21 mouse cellular contexts compared by ENCODE assay signal in the genomic region with DNA sequence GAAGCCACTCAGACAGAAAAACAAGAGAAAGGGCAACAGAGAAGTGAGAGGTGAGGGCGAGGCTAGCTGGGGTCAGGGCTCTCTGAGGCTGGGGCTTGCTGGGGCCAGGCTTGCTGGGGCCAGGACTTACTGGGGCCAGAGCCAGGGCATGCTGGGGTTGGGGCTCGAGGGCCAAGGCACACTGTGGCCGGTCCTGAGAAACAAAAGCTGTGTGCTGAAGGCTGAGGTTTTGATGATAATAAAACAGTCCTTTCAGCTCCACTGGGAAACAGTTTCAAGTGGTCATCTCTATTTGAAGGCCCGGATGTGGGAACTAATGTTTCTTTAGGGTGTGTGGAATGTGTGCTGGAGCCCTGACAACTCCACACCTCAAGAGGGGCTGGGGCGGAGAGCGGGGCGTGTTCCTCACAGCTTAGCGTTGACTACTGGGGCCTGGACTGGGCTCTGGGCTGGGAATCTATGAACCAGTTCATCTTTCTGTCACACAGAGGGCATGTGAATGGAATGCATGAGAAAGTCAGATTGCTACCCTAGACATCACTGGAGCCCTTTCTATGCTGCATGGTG.
DNase-seq lines count a peak whose midpoint lies in the region; ATAC-seq lines count a peak whose summit lies in the region.
"Had no signal": no experiment of that assay in that cellular context is flagged by ENCODE, and none has a peak within 500 bp of the region (broad histone marks: within the 10 kb centered on the region; RNA-seq: fewer than 3 reads in every experiment).

No protein-coding gene starts in this region.

- no peak overlapping the region for H3K4me3 ChIP-seq in heart, embryonic 11.5 days (ENCODE audit: low read depth, low read length)
- H3K4me3 ChIP-seq in kidney, embryonic 15.5 days (replicated peaks) = no peak overlapping the region
- H3K4me3 ChIP-seq: embryonic facial prominence, embryonic 15.5 days; hindbrain, embryonic 12.5 days had no signal

- DNase-seq in heart, postnatal 10 days = no peak
- DNase-seq in kidney, adult 18-20 months = no peak
- DNase-seq in lung, adult 18-20 months = peak; percentile 56 to 71
- peak; percentile 21 for DNase-seq in lung, postnatal 14 days
- DNase-seq in right cerebral cortex, postnatal 14 days = no peak
- no peak for DNase-seq in adrenal gland, postnatal 14 days
- DNase-seq: adrenal gland, postnatal 10 days; cerebellum, adult 9-11 months; gastrocnemius, postnatal 10 days; right cerebral cortex, postnatal 4 days; thymus, adult 2 months had no signal

- no peak overlapping the region for H3K9ac ChIP-seq in heart, embryonic 11.5 days (ENCODE audit: low read depth, low read length)
- H3K9ac ChIP-seq in kidney, embryonic 15.5 days = no peak overlapping the region
- H3K9ac ChIP-seq: embryonic facial prominence, embryonic 15.5 days; hindbrain, embryonic 12.5 days; liver, embryonic 14.5 days had no signal

- no peak overlapping the region for H3K27ac ChIP-seq in heart, embryonic 11.5 days (ENCODE audit: low read depth, low read length)
- H3K27ac ChIP-seq in kidney, embryonic 15.5 days = 0 out of 2 replicates have a peak overlapping the region, but pooled peaks have one; percentile 23
- H3K27ac ChIP-seq: embryonic facial prominence, embryonic 15.5 days; hindbrain, embryonic 12.5 days; kidney, postnatal 0 days; liver, embryonic 14.5 days had no signal

- H3K4me1 ChIP-seq in heart, embryonic 11.5 days (ENCODE audit: control insufficient read depth, insufficient read depth, low read length) = 0 out of 2 replicates have a peak, but pooled peaks cover 2% of the 10 kb centered on the region
- H3K4me1 ChIP-seq in kidney, embryonic 15.5 days = 0 out of 2 replicates have a peak, but pooled peaks cover 7% of the 10 kb centered on the region
- H3K4me1 ChIP-seq: embryonic facial prominence, embryonic 15.5 days had no signal

- no peaks in the 10 kb centered on the region for H3K36me3 ChIP-seq in heart, embryonic 11.5 days (ENCODE audit: control insufficient read depth, insufficient read depth, low read length)
- H3K36me3 ChIP-seq in kidney, embryonic 15.5 days = no peaks in the 10 kb centered on the region
- H3K36me3 ChIP-seq: embryonic facial prominence, embryonic 15.5 days; hindbrain, embryonic 12.5 days had no signal

- H3K4me2 ChIP-seq in heart, embryonic 11.5 days = no peak overlapping the region
- no peak overlapping the region for H3K4me2 ChIP-seq in kidney, embryonic 15.5 days
- H3K4me2 ChIP-seq: embryonic facial prominence, embryonic 15.5 days; hindbrain, embryonic 12.5 days had no signal

- intact Hi-C loops in heart, postnatal 10 days (cut with DNase I) = no loop called here

- no peaks in the 10 kb centered on the region for H3K9me3 ChIP-seq in heart, embryonic 11.5 days (replicated peaks; ENCODE audit: control insufficient read depth, low read length)
- H3K9me3 ChIP-seq in kidney, embryonic 15.5 days (replicated peaks) = no peaks in the 10 kb centered on the region
- H3K9me3 ChIP-seq: embryonic facial prominence, embryonic 15.5 days; hindbrain, embryonic 12.5 days had no signal

- 0 out of 2 replicates have a peak, but pooled peaks have one; percentile 52 for ATAC-seq in heart, embryonic 11.5 days (replicated peaks; ENCODE audit: insufficient number of reproducible peaks, low FRiP score, low TSS enrichment)
- ATAC-seq in kidney, embryonic 15.5 days (replicated peaks; ENCODE audit: low FRiP score) = no peak
- ATAC-seq: activated CD4-positive, CD25-positive, alpha-beta regulatory T cell, adult 4 months; CD4-positive, CD25-positive, alpha-beta regulatory T cell, adult 4 months; inflammation-experienced regulatory T-cells, adult 6 months; midbrain, embryonic 16.5 days had no signal

- WGBS in heart, embryonic 11.5 days (ENCODE audit: insufficient replicate concordance) = 45% methylated on average over 8 of the region's 8 CpGs
- 52% methylated on average over 8 of the region's 8 CpGs for WGBS in kidney, embryonic 15.5 days

- H3K27me3 ChIP-seq in heart, embryonic 11.5 days (ENCODE audit: control insufficient read depth, insufficient read depth, low read length) = no peaks in the 10 kb centered on the region
- no peaks in the 10 kb centered on the region for H3K27me3 ChIP-seq in kidney, embryonic 15.5 days
- H3K27me3 ChIP-seq: embryonic facial prominence, embryonic 15.5 days; hindbrain, embryonic 12.5 days had no signal

Comparison
In these comparisons a context has a peak if more than half of its experiments do, and no peak if none do; other contexts are left out.
1. DNase-seq: peak in lung, adult 18-20 months (2 of 2) and lung, postnatal 14 days (single experiment); none in heart, postnatal 10 days (0 of 2), kidney, adult 18-20 months (single experiment), right cerebral cortex, postnatal 14 days (single experiment) and adrenal gland, postnatal 14 days (single experiment).